Comparison of ENCODE assay signal across 15 mouse cellular contexts in genomic region chr9:95744845-95745613, GRCm38 (mm10). TPM values are rescaled to one million over a fixed set of nuclear protein-coding genes. Genes with fewer than 3 reads are reported as not detected.
DNase-seq lines count a peak whose midpoint lies in the region; ATAC-seq and TF ChIP-seq lines count a peak whose summit lies in the region.
"Had no signal": no experiment of that assay in that cellular context is flagged by ENCODE, and none has a peak within 500 bp of the region (broad histone marks: within the 10 kb centered on the region; RNA-seq: fewer than 3 reads in every experiment).

No protein-coding gene starts in this region.

- H3K27ac ChIP-seq in liver, embryonic 11.5 days (ENCODE audit: low read depth, low read length): no peak overlapping the region
- no peak overlapping the region for H3K27ac ChIP-seq in limb, embryonic 14.5 days (replicated peaks; ENCODE audit: low read depth, low read length)
- H3K27ac ChIP-seq: embryonic facial prominence, embryonic 12.5 days; forebrain, embryonic 10.5 days; intestine, embryonic 15.5 days; liver, embryonic 14.5 days; midbrain, embryonic 12.5 days; stomach, embryonic 15.5 days had no signal

- H3K27me3 ChIP-seq in liver, embryonic 11.5 days (replicated peaks; ENCODE audit: control insufficient read depth, insufficient read depth, low read length): peaks cover 8% of the 10 kb centered on the region
- H3K27me3 ChIP-seq in limb, embryonic 14.5 days (ENCODE audit: control insufficient read depth, insufficient read depth, low read length): no peaks in the 10 kb centered on the region
- H3K27me3 ChIP-seq: intestine, embryonic 15.5 days had no signal

- no peaks in the 10 kb centered on the region for H3K36me3 ChIP-seq in liver, embryonic 11.5 days (ENCODE audit: control insufficient read depth, insufficient read depth, low read length)
- H3K36me3 ChIP-seq in limb, embryonic 14.5 days (ENCODE audit: control insufficient read depth, insufficient read depth, low read length): no peaks in the 10 kb centered on the region
- H3K36me3 ChIP-seq: embryonic facial prominence, embryonic 12.5 days; forebrain, embryonic 10.5 days; intestine, embryonic 15.5 days; midbrain, embryonic 12.5 days; stomach, embryonic 15.5 days had no signal

- H3K4me1 ChIP-seq in liver, embryonic 11.5 days (replicated peaks; ENCODE audit: control insufficient read depth, insufficient read depth, low read length): peaks cover 4% of the 10 kb centered on the region; the same call in 1 of the 2 replicates
- H3K4me1 ChIP-seq in limb, embryonic 14.5 days (ENCODE audit: control insufficient read depth, insufficient read depth, low read length): peaks cover 3% of the 10 kb centered on the region; the same call in 1 of the 2 replicates
- H3K4me1 ChIP-seq: embryonic facial prominence, embryonic 12.5 days had no signal

- no peak overlapping the region for H3K4me3 ChIP-seq in liver, embryonic 11.5 days (ENCODE audit: low read depth, low read length)
- no peak overlapping the region for H3K4me3 ChIP-seq in limb, embryonic 14.5 days (replicated peaks; ENCODE audit: low read length)
- H3K4me3 ChIP-seq: embryonic facial prominence, embryonic 12.5 days; forebrain, embryonic 10.5 days; intestine, embryonic 15.5 days; midbrain, embryonic 12.5 days; stomach, embryonic 15.5 days had no signal

- no peak overlapping the region for H3K9ac ChIP-seq in liver, embryonic 11.5 days (ENCODE audit: low read depth, low read length)
- H3K9ac ChIP-seq in limb, embryonic 14.5 days (ENCODE audit: low read depth, low read length, severe bottlenecking): no peak overlapping the region; the same call in 1 of the 2 replicates
- H3K9ac ChIP-seq: embryonic facial prominence, embryonic 12.5 days; intestine, embryonic 15.5 days; liver, embryonic 14.5 days; midbrain, embryonic 12.5 days; stomach, embryonic 15.5 days had no signal

- no peak for ATAC-seq in liver, embryonic 11.5 days (replicated peaks; ENCODE audit: low FRiP score)
- ATAC-seq in common myeloid progenitor, adult 5-6 weeks (replicated peaks; ENCODE audit: low read depth, poor library complexity, severe bottlenecking): peak; percentile 65
- no peak for ATAC-seq in limb, embryonic 14.5 days (ENCODE audit: low FRiP score, low read depth)
- ATAC-seq: intestine, embryonic 15.5 days had no signal

- no peak for TF ChIP-seq POLR2A in limb, embryonic 14.5 days (IDR thresholded peaks at IDR 0.05; ENCODE audit: borderline replicate concordance, extremely low read depth, insufficient read depth, insufficient read length)

- 56% methylated on average over 7 of the region's 7 CpGs for WGBS in liver, embryonic 11.5 days
- whole genome bisulfite sequencing in limb, embryonic 14.5 days: 27% methylated on average over 7 of the region's 7 CpGs

- H3K4me2 ChIP-seq in liver, embryonic 11.5 days: no peak overlapping the region
- H3K4me2 ChIP-seq in limb, embryonic 14.5 days (replicated peaks; ENCODE audit: low read depth, low read length, severe bottlenecking): no peak overlapping the region
- H3K4me2 ChIP-seq: embryonic facial prominence, embryonic 12.5 days; intestine, embryonic 15.5 days; midbrain, embryonic 12.5 days; stomach, embryonic 15.5 days had no signal

- DNase-seq in cerebellum, postnatal 10 days: peak; percentile 15 to 31
- DNase-seq in cerebellum, adult 9-10 months: no peak
- peak; percentile 9 for DNase-seq in liver
- no peak for DNase-seq in liver, embryonic 11.5 days (ENCODE audit: low spot score)
- DNase-seq in limb, embryonic 14.5 days (ENCODE audit: low spot score): peak; percentile 16
- DNase-seq in B cell, adult 2 months: no peak
- DNase-seq in urinary bladder, postnatal 36 days (ENCODE audit: low spot score in 2 of 2): no peak
- DNase-seq: cerebellum, adult 18-20 months had no signal

- H3K9me3 ChIP-seq in liver, embryonic 11.5 days (ENCODE audit: control insufficient read depth, low read length): no peaks in the 10 kb centered on the region
- no peaks in the 10 kb centered on the region for H3K9me3 ChIP-seq in limb, embryonic 14.5 days (ENCODE audit: control insufficient read depth, low read length)
- H3K9me3 ChIP-seq: embryonic facial prominence, embryonic 12.5 days; forebrain, embryonic 10.5 days; intestine, embryonic 15.5 days; midbrain, embryonic 12.5 days; stomach, embryonic 15.5 days had no signal

RNA-seq across cellular contexts. Expression of gene Trpc1, which starts 5.1 kb away (rescaled TPM):
- polyA plus RNA-seq in liver, embryonic 11.5 days (2014; fragmentation: Nextera tagmentation; extraction: Ambion mirVana): 1.0 and 1.3 TPM in 2 replicates
- total RNA-seq in common myeloid progenitor, adult 5-6 weeks (2017): not detected in 2 replicates
- 3.4 and 3.6 TPM in 2 replicates for polyA plus RNA-seq in limb, embryonic 14.5 days (2012; rRNA removed)
- polyA plus RNA-seq in limb, embryonic 14.5 days (2014; fragmentation: Nextera tagmentation; extraction: Ambion mirVana): 2.7 and 2.9 TPM in 2 replicates

Comparison
In these comparisons a context has a peak if more than half of its experiments do, and no peak if none do; other contexts are left out.
1. DNase-seq: peak in cerebellum, postnatal 10 days (2 of 2), liver (single experiment) and limb, embryonic 14.5 days (single experiment); none in cerebellum, adult 9-10 months (single experiment), liver, embryonic 11.5 days (single experiment), B cell, adult 2 months (0 of 2) and urinary bladder, postnatal 36 days (0 of 2).